Mouse (Mus musculus): ENCODE measurements at regions not wholly inside any gene's neighbourhood (a gene's known extent, or its start where the extent isn't known, plus 50 kb on each side); places are given as distances from the start of the nearest gene placed in this dataset.

DNA sequence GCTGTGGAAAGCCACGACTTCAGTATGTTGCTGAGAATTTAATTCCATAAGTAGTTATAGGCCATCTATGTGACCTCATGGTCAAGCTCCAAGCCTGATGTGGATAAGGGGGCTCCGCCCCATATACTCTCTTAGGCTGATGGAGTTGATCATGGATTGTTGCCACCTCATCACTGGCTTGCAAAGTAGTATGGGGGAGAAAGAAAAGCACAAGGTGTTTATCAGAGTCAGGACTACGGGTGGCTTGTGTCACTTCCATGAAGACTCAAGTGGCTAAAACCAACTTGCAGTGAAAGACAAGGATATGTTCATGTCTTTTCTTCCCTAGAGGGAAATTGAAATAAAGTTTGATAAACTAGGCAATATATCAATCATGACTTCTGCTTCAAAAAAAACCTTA, 102.9 kb upstream of the Fut8 start:
- no peak for DNase-seq

- DNase-seq: no peak
These were observed 103.5 kb upstream of the Fut8 start for GRCm38 (mm10) chr12:77134306-77135010.

GRCm38 (mm10) chr12:77133465-77134305, 104.2 kb upstream of the Fut8 start:
- DNase-seq: no peak

DNA sequence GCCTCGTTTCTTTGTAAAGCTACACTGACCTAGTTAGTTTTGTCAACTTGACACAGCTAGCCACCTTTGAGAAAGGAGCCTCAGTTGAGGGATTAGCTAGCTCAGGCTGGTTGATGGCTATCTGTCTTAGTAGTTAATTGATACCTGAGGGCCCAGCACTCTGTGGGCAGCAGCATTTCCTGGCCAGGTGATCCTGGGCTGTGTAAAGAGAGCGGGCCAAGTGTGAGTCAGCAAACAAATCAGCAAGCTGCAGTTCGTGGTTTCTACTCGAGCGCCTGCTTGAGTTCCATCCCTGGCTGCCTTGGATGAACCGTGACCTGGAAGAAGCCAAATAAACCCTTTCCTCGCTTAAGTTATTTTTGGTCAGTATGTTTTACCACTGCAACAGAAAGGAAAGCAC, 106.6 kb upstream of the Fut8 start:
- DNase-seq: no peak

DNA sequence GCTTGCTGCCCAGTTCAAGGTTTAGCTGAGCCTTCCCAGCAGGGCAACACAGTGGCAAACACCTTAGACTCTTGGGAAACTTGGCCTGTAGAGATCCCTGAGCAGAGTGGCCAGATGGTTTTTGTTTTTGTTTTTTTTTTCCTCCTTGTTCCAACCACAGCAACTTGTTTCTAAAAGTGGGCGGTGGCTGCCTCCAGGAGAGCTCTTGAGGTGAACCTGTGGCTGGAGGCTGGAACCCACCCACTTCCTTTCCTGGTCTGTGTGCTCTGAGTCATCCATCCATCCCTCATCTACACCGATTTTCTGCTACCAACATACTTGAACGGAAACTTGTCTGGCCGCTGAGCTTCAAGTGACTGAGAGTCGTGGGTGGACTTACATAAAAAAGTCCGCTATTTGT, 107.4 kb upstream of the Fut8 start:
- DNase-seq: no peak

DNA sequence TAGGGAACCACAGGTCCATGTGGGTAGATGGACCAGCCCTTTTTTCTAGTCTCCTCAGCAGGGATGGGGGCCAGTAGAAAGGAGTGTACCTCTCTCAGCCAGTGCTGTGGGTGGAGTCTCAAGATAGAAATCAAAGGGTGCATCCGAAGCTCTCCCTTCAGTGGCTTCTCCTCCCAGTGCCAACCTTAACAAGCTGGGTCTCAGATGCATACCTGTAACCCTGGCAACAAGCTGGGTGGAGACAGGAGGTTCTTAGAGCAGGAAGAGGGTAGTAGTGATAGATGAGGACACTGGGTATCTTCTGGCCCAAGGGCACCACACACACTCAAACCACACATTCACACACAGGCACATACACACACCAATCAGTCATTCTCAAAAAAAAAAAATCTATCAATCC, 113.7 kb upstream of the Fut8 start:
- DNase-seq: no peak

GRCm38 (mm10) chr12:77113516-77113915, 124.4 kb upstream of the Fut8 start:
- DNase-seq: no peak

GRCm38 (mm10) chr12:77112133-77112532, 125.8 kb upstream of the Fut8 start:
- DNase-seq: no peak

DNA sequence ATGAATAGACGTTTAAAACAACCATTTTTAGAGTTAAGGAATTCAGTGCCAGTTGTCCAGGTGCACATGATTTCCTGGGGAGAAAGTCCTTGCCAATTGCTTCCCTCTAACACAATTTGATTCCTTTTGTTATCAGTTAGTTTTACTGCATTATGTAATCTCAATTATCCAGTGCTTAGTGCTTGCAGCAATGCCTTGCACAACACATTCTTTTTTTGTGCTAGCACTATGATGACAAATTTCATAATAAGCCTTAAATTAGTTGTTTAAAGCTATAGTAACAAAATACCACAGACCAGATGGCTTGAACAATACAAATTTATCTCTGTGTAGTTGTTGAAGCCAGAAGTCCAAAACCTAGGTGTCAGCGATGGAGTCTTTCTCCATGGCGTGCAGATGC, 130.7 kb upstream of the Fut8 start:
- no peak for DNase-seq

- no peak for DNase-seq
These were observed 131.9 kb upstream of the Fut8 start for GRCm38 (mm10) chr12:77105887-77106600.

DNA sequence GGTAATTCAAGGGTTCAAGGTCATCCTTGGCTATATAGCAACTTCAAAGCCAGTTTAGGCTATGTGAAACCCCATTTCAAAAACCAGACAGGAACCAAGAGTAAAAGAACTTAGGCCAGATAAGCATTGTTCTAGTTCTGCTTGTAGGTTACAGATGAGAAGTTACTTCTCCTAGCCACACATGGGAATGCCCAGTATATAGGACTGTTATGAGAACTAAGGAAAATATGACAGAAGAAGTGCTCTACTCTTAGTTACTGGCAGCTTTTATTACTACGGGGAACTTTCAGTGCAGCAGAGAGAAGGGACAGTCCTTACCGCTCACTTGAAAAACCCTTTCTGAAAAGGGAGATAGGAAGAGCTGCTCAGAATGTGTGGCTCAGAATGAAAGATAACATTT, 137.4 kb upstream of the Fut8 start:
- DNase-seq: no peak

- DNase-seq: no peak
These were observed 137.5 kb upstream of the Max start for GRCm38 (mm10) chr12:77099521-77099920.

DNA sequence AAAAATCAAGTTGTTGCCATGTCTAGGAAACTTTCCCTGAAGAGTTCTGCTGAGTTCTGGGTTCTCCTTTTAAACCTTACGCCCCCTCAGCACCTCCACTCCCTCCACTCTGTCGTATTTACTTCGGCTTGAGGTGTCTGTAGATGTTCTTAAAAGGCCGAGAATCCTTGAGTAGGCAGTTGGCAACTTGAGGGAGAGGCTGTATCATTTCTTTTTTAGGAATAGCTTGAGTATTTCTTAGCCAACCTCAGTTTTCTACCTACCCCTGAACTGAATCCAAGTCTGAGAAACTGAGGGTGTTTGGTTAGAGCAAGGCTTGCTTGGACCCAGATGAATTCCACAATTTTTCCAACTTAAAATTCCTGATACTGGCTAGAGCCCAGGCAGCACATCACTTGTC, 136.8 kb upstream of the Max start:
- no peak for DNase-seq

DNA sequence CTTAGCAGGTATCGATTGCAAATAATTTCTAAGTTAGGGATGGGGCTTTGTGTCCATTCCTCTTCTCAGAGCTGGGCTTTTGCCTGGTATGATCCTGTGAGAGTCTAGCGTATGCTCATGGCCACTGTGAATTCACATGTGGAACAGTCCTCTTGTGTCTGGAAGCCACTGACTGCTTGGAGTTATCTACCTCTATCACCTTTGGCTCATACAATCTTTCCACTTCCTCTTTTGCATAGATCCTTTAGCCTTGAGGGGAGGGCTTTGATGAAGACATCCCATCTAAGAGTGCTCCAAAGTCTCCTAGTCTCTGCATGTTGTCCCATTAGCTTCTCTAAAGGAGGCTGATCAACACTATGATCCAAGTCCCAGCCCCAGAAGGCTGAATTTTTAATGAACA, 135.8 kb upstream of the Max start:
- no peak for DNase-seq

DNA sequence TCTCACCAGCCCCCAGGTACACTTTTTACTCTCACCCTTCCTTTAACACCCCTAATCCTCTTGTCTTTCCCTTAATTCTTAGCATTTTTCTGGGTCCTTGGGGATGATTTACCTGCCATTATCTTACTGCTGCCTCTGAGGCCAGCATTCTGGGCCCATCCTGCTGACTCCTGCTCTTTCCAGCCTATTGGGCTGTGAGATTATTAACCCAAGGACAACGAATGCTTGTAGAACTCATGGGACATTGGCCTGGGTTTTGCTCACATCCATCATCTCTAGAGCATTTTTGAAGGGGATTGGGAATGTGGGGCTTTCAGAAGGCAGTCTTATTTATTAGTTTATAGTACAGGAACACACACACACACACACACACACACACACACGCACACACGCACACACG, 134.5 kb upstream of the Max start:
- DNase-seq: no peak

- DNase-seq: no peak
These were observed 133.3 kb upstream of the Max start for GRCm38 (mm10) chr12:77094999-77095915.

DNA sequence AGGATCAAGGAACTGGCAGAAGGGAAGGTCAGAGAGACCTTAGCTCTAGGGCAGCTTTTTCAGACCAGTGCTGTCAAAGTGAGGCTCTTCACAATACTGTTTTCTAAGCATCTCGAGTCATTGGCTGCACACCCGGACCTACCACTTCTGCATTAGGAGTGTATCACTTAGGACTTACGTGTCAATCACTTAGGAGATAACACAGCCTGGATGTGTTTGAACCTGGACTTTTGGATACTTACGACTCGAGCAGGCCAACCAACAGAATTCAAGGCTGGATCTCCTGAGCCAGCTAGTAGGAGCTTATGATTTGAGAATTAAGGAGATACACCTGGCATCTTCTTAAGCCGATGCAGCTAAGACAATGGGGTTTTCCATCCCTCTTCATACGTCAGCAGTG, 132.2 kb upstream of the Max start:
- no peak for DNase-seq

DNA sequence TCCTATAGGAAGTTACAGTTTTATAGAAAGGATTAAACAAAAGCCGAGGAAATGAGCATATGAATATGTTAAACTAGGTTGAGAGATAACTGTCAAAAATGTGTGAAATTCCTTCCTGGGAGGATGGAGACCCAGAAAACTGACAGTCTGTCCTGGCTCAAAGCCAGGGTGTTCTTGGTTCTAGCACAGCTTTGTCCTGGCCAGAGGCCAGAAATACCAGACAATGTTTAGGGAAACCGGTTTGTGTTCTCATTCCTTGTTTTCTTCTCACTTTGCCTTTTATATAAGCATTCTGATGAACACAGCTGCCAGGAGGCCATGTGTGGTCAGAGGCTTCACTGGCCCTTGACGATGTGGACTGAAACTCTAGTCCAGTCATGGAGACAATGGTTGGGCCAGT, 130.7 kb upstream of the Max start:
- DNase-seq: no peak

GRCm38 (mm10) chr12:77092143-77092542, 130.1 kb upstream of the Max start:
- no peak for DNase-seq

GRCm38 (mm10) chr12:77091700-77092099, 129.7 kb upstream of the Max start:
- no peak for DNase-seq

DNA sequence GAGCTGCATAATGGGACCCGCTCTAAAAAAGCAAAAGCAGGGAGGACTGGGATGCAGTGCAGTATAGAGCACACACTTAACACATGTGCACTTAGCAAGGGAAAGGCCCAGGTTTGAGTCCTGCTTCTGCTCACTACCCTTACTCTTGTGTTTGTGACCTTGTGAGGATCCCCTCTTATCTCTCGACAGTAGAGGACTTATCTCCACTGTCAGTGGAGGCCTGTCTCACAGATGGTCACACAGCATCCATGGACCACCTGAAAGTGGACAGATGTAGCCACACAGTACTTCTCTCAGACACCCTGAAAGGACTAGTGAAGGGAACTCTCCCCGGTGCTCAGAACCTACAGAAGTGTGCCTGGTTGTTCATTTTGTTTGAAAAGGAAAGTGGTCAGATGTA, 128.5 kb upstream of the Max start:
- no peak for DNase-seq

- DNase-seq: no peak
These were observed 127.8 kb upstream of the Max start for GRCm38 (mm10) chr12:77089624-77090278.

All from spleen, adult 18-20 months (tissue).